Mouse (Mus musculus): ENCODE data around the gene Gapt. TPM values are rescaled to one million over a fixed set of nuclear protein-coding genes. Genes with fewer than 3 reads are reported as not detected.

Gapt gene
- total and polyA plus RNA-seq, 2 experiments from 2014 or later: not detected

DNA sequence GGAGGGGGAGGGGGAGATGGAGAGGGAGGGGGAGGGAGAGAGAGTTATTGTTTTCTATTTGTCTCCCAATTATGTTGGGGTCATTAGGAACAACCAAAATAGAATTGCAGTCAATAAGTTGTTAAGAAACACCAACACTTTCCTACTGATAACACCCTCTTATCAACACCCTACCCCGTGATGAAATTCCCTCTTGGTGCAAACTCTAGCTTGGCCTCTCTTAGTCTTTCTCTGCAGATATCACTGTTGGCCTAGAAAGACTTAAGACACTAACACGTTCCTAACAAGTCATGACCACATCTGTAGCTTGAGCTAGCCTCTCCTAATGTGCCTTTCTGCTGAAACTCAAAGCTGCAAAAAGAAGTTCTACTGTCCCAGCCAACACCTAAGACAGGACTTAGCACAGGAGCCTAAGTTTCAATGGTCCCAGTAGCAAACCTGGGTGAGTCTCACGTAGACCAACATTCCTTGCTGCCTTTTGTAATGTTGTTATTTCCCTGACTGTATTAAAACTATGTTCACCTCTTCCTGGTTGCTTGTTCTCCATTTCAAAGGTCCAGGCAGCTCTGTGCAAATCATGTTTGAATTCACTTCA lies 11.1 kb upstream of the Gapt start:
- Histone ChIP-seq H3K27me3 (ENCODE audit: insufficient read depth, low read length) (no peaks in the 10 kb centered on the region), H3K9ac (replicated peaks; ENCODE audit: low read length, poor library complexity, severe bottlenecking) (no peak overlapping the region), H3K9me3 (ENCODE audit: low read length) (no peaks in the 10 kb centered on the region), H3K4me2 (ENCODE audit: low read depth, low read length, poor library complexity, severe bottlenecking) (no peak overlapping the region), H3K4me1 (ENCODE audit: insufficient read depth, low read length) (no peaks in the 10 kb centered on the region), H3K4me3 (ENCODE audit: low read depth, low read length) (no peak overlapping the region), H3K36me3 (ENCODE audit: insufficient read depth, low read length) (no peaks in the 10 kb centered on the region), H3K27ac (ENCODE audit: low read depth, low read length) (no peak overlapping the region)
- no peak for DNase-seq (ENCODE audit: low spot score)
- ATAC-seq (ENCODE audit: low FRiP score): peak; percentile 27; the same call in 1 of the 2 replicates
- 89% methylated on average over 3 of the region's 3 CpGs for WGBS
- TF ChIP-seq CTCF (IDR thresholded peaks at IDR 0.05): no peak

GRCm38 (mm10) chr13:110366477-110366876 lies 9.5 kb upstream of the Gapt start:
- DNase-seq (ENCODE audit: low spot score): no peak
- H3K36me3 ChIP-seq (ENCODE audit: insufficient read depth, low read length): no peaks in the 10 kb centered on the region
- no peak overlapping the region for H3K27ac ChIP-seq (ENCODE audit: low read depth, low read length)
- WGBS: 94% methylated on average over 3 of the region's 3 CpGs
- H3K4me3 ChIP-seq (ENCODE audit: low read depth, low read length): no peak overlapping the region
- no peaks in the 10 kb centered on the region for H3K9me3 ChIP-seq (ENCODE audit: low read length)
- H3K4me1 ChIP-seq (ENCODE audit: insufficient read depth, low read length): no peaks in the 10 kb centered on the region
- no peak overlapping the region for H3K4me2 ChIP-seq (ENCODE audit: low read depth, low read length, poor library complexity, severe bottlenecking)
- H3K27me3 ChIP-seq (ENCODE audit: insufficient read depth, low read length): no peaks in the 10 kb centered on the region
- ATAC-seq (ENCODE audit: low FRiP score): no peak
- H3K9ac ChIP-seq (replicated peaks; ENCODE audit: low read length, poor library complexity, severe bottlenecking): no peak overlapping the region
- TF ChIP-seq CTCF (IDR thresholded peaks at IDR 0.05): no peak

DNA sequence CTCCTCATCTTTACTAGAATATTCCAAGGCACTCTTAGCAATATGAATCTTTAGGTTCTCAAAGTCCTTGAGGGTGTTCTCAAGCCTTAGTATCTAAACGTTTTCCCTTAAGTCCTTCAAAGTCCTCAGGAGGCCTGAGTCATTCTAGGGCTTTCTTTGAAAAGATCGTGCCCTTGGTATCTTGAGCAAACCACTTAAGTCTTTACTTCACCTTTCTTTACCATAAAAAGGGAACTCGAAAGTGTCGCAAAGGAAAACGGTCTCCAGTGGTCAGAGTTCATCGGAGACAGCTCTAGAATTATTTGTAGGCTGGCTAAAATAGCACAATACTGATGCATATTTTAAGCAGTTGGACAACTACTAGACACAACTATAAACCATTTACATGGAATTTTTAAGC lies 6.7 kb upstream of the Gapt start:
- DNase-seq (ENCODE audit: low spot score): no peak
- no peak overlapping the region for H3K4me2 ChIP-seq (ENCODE audit: low read depth, low read length, poor library complexity, severe bottlenecking)
- H3K4me1 ChIP-seq (ENCODE audit: insufficient read depth, low read length): no peaks in the 10 kb centered on the region
- H3K9ac ChIP-seq (replicated peaks; ENCODE audit: low read length, poor library complexity, severe bottlenecking): no peak overlapping the region
- no peak for ATAC-seq (ENCODE audit: low FRiP score)
- no peaks in the 10 kb centered on the region for H3K36me3 ChIP-seq (ENCODE audit: insufficient read depth, low read length)
- H3K4me3 ChIP-seq (ENCODE audit: low read depth, low read length): no peak overlapping the region
- H3K27me3 ChIP-seq (ENCODE audit: insufficient read depth, low read length): no peaks in the 10 kb centered on the region
- no peak for TF ChIP-seq CTCF (IDR thresholded peaks at IDR 0.05)
- no peaks in the 10 kb centered on the region for H3K9me3 ChIP-seq (ENCODE audit: low read length)
- WGBS: 84% methylated on average over 6 of the region's 6 CpGs
- H3K27ac ChIP-seq (ENCODE audit: low read depth, low read length): no peak overlapping the region

DNA sequence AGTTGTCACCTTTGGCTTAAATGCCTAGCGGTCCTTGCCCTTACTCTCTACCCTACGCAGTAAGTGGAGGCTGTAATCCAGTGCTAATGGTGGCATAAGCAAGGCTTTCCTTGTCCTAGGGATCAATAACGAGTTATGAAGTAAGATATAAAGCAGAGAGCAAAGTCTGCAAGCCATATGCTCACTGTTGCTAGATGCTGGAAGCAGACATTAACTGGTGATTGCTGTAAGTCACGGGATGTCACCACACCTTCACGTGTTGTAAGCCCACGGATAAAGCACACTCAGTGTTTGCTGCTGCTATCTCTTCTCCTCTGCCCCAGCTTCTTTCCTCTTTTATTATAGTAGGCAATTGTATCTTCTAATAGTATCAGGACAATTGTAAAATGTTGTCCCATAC lies 5.9 kb downstream of the Gapt start:
- DNase-seq (ENCODE audit: low spot score) (no peak), ATAC-seq (ENCODE audit: low FRiP score) (no peak)
- Histone ChIP-seq H3K27ac (ENCODE audit: low read depth, low read length) (no peak overlapping the region), H3K27me3 (ENCODE audit: insufficient read depth, low read length) (no peaks in the 10 kb centered on the region), H3K4me1 (ENCODE audit: insufficient read depth, low read length) (peaks cover 3% of the 10 kb centered on the region; the same call in 1 of the 2 replicates), H3K4me2 (ENCODE audit: low read depth, low read length, poor library complexity, severe bottlenecking) (no peak overlapping the region), H3K9ac (replicated peaks; ENCODE audit: low read length, poor library complexity, severe bottlenecking) (no peak overlapping the region), H3K9me3 (ENCODE audit: low read length) (no peaks in the 10 kb centered on the region), H3K36me3 (ENCODE audit: insufficient read depth, low read length) (no peaks in the 10 kb centered on the region), H3K4me3 (ENCODE audit: low read depth, low read length) (no peak overlapping the region)
- WGBS: 88% methylated on average over 6 of the region's 6 CpGs
- no peak for TF ChIP-seq CTCF (IDR thresholded peaks at IDR 0.05)

GRCm38 (mm10) chr13:110346707-110347106 lies 10.3 kb downstream of the Gapt start:
- H3K27me3 ChIP-seq (ENCODE audit: insufficient read depth, low read length): no peaks in the 10 kb centered on the region
- no peaks in the 10 kb centered on the region for H3K36me3 ChIP-seq (ENCODE audit: insufficient read depth, low read length)
- no peaks in the 10 kb centered on the region for H3K9me3 ChIP-seq (ENCODE audit: low read length)
- H3K27ac ChIP-seq (ENCODE audit: low read depth, low read length): 0 out of 2 replicates have a peak overlapping the region, but pooled peaks have one; percentile 3
- no peak for ATAC-seq (ENCODE audit: low FRiP score)
- peak; percentile 80 for DNase-seq (ENCODE audit: low spot score)
- H3K9ac ChIP-seq (replicated peaks; ENCODE audit: low read length, poor library complexity, severe bottlenecking): no peak overlapping the region
- no peak overlapping the region for H3K4me3 ChIP-seq (ENCODE audit: low read depth, low read length)
- peaks cover 3% of the 10 kb centered on the region; the same call in 1 of the 2 replicates for H3K4me1 ChIP-seq (ENCODE audit: insufficient read depth, low read length)
- no peak overlapping the region for H3K4me2 ChIP-seq (ENCODE audit: low read depth, low read length, poor library complexity, severe bottlenecking)
- no peak for TF ChIP-seq CTCF (IDR thresholded peaks at IDR 0.05)
- 15% methylated on average over 7 of the region's 7 CpGs for whole genome bisulfite sequencing

DNA sequence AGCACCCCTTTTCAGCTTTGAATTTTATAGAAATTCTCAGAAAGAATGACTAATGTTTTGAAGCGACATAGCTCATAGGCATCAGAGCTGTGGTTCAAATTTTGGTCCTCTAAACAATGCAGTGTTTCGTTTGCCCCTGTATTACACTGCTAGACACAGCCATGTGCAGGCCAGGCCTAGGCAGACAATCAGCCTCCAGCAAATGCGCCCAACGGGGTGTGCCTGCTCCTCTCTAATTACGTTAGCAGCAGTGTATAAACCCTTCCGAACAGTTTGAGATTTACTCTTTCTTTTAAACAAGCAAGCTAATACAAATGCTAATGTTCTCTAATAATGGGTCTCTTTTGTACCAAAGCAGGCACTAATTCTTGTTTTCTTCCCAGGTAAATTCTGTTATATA lies 14.4 kb downstream of the Gapt start:
- Histone ChIP-seq H3K4me3 (ENCODE audit: low read depth, low read length) (no peak overlapping the region), H3K27ac (ENCODE audit: low read depth, low read length) (no peak overlapping the region), H3K27me3 (ENCODE audit: insufficient read depth, low read length) (no peaks in the 10 kb centered on the region), H3K9me3 (ENCODE audit: low read length) (no peaks in the 10 kb centered on the region), H3K9ac (replicated peaks; ENCODE audit: low read length, poor library complexity, severe bottlenecking) (no peak overlapping the region), H3K4me1 (ENCODE audit: insufficient read depth, low read length) (peaks cover 3% of the 10 kb centered on the region; the same call in 1 of the 2 replicates), H3K4me2 (ENCODE audit: low read depth, low read length, poor library complexity, severe bottlenecking) (no peak overlapping the region), H3K36me3 (ENCODE audit: insufficient read depth, low read length) (no peaks in the 10 kb centered on the region)
- TF ChIP-seq CTCF (IDR thresholded peaks at IDR 0.05): no peak
- DNase-seq (ENCODE audit: low spot score) (no peak), ATAC-seq (ENCODE audit: low FRiP score) (no peak)
- WGBS: 59% methylated on average over 6 of the region's 6 CpGs
